Mouse (Mus musculus) megakaryocyte, embryonic 14.5 days (primary cell): ENCODE results near the gene Gm8232.
"Not testable (repeated sequence)": the region's sequence is repeated elsewhere in the genome, so short reads cannot be mapped to it uniquely, and the experiment has no call there.

Experiments used
- FLI1 ChIP-seq: IDR thresholded peaks from 2 replicates; pipeline ENCODE4 v1.6.1; 2012; ENCODE audit warnings: low read length, inconsistent platforms, mixed read lengths
- GATA1 ChIP-seq: IDR thresholded peaks from 3 replicates; pipeline ENCODE4 v1.6.1; 2012; ENCODE audit warnings: mixed read lengths, low read length, inconsistent platforms, borderline replicate concordance

- not testable (repeated sequence) for TF ChIP-seq GATA1, FLI1
Measured at GRCm38 (mm10) chr14:44410588-44410987, 22.8 kb upstream of the Gm8232 start, which contains the start of gene Gm3371.
